Mouse (Mus musculus): Measurements from ENCODE around the gene Tpp2.
"Not testable (repeated sequence)": the region's sequence is repeated elsewhere in the genome, so short reads cannot be mapped to it uniquely, and the experiment has no call there.

The Tpp2 gene

GRCm38 (mm10) chr1:44022656-44023055 lies 89.2 kb downstream of the Tpp2 start:
- DNase-seq, result no peak

- no peak for DNase-seq
These were observed 94.2 kb downstream of the Tpp2 start for GRCm38 (mm10) chr1:44027651-44028050.

GRCm38 (mm10) chr1:44032213-44032612 lies 98.8 kb downstream of the Tpp2 start:
- DNase-seq, result no peak

GRCm38 (mm10) chr1:44032948-44033347 lies 99.5 kb downstream of the Tpp2 start:
- DNase-seq, result no peak

GRCm38 (mm10) chr1:44041797-44042554 lies 108.5 kb downstream of the Tpp2 start:
- peak; percentile 55 to 67 for DNase-seq

GRCm38 (mm10) chr1:44042555-44042915 lies 109.1 kb downstream of the Tpp2 start:
- DNase-seq, result no peak

GRCm38 (mm10) chr1:44045689-44046088 lies 112.2 kb downstream of the Tpp2 start:
- not testable (repeated sequence) for DNase-seq

- no peak for DNase-seq
These were observed 113.1 kb downstream of the Tpp2 start for GRCm38 (mm10) chr1:44046556-44046955.
